Mouse (Mus musculus) adrenal gland, postnatal 25 days (tissue): ENCODE results near the gene Nfam1. TPM values are rescaled to one million over a fixed set of nuclear protein-coding genes. Genes with fewer than 3 reads are reported as not detected.
"Not testable (repeated sequence)": the region's sequence is repeated elsewhere in the genome, so short reads cannot be mapped to it uniquely, and the experiment has no call there.

Experiments
- DNase-seq: peaks from one replicate; pipeline ENCODE4 v3.0.0; 2021; ENCODE audit warnings: mixed read lengths
- long read RNA-seq: library from polyadenylated mRNA; stranded (forward); transcript quantifications from one replicate; pipeline ENCODE4 v2.0.0, GENCODE M21; 2021
- total RNA-seq: library from RNA; stranded (reverse); gene quantifications from 2 replicates; pipeline ENCODE4 v1.2.3, GENCODE M21; 2021

The Nfam1 gene
- total RNA-seq: 1.2 and 1.5 TPM in 2 replicates
- long read RNA-seq, full-length matches to known transcripts: 1 of 4 reads
- long read RNA-seq, partial matches to known transcripts: 0 of 4 reads
- long read RNA-seq, other reads (novel, unspliced or antisense): 3 of 4 reads

DNA sequence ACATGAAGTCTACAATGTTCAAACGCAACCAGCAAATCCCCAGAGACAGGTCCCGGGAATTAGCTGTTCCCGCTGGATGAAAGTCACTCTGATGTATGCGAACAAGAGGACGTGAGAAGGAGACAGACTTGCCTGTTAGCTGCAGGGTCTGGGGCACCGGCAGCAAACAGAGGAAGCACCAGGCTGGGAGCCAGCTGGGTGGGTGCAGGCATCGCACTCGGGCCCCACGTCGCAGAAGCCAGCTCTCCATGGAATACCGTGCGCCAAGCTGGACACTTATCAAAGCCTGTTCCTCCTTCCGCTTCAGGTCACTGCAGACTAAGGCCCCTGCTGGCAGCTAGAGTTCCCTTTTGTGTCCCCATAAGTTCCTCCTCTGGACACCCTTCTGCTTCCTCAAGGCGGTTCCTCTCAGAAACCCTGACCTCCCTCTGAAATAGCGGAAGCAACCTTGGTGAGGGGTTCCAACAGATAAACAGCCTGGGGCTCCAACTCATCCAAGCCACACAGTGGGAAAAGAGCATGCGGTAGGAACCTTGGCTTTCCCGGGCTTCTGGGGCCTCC lies at the start of gene Nfam1:
TSS of gene Nfam1 (minus strand) at position 326 of the 561 bp plus-strand sequence.
- DNase-seq: peak; percentile 26

GRCm38 (mm10) chr15:83075607-83076525 lies 42.8 kb upstream of the Nfam1 start:
- no peak for DNase-seq

DNA sequence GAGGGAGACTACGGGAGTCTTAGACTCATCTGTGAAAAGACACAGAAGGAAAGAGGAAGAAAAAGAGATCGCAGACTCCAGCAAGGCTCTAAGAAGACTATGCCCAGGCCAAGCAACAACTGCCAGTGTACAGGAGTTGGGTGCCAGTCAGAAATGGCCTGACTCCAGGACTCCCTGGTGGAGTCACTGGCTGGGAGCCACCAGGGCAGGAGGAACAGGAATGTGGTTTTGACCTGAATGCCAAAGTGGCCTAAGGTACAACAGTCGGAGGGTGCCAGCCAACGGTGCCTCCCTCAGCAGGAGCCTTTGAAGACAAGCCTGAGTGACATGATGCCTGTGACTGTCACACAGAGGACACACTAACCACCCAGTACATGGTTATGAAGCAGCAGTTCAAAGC lies 41.1 kb upstream of the Nfam1 start:
- peak; percentile 31 for DNase-seq

DNA sequence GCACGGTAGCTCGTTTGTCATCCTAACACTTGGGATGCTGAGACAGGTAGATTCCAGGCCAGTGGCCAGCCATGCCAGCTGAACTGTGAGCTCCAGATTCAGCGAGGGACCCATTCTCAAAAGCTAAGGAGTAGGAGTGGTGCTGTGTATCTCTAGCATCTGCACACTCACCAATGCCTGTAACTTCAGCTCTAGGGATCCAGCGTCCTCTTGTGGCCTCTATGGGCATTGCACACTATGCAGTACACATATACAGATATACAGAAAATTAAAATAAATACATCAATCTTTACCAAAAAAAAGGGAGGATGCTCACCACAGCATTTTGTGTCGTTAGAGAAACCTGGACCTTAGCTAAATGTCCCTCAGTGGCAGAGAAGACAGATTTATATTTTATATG lies 38.6 kb upstream of the Nfam1 start:
- no peak for DNase-seq

- DNase-seq: no peak
Observed at GRCm38 (mm10) chr15:83070942-83071341, 37.8 kb upstream of the Nfam1 start.

DNA sequence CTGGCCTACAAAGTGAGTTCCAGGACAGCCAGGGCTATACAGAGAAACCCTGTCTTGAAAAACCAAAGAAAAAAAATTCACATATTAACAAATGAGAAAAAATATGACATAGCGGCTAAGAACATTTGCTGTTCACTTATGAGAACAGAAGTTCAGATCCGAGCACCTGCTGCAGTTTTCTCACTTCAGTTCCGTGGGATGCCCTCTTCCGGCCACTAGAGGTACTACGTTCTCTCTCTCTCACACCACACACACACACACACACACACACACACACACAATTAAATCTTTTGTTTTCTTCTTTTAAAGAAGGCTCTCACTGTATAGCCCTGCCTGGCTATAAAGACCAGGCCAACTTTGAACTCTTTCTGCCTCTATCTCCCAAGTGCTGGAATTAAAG lies 35.2 kb upstream of the Nfam1 start:
- DNase-seq: no peak

DNA sequence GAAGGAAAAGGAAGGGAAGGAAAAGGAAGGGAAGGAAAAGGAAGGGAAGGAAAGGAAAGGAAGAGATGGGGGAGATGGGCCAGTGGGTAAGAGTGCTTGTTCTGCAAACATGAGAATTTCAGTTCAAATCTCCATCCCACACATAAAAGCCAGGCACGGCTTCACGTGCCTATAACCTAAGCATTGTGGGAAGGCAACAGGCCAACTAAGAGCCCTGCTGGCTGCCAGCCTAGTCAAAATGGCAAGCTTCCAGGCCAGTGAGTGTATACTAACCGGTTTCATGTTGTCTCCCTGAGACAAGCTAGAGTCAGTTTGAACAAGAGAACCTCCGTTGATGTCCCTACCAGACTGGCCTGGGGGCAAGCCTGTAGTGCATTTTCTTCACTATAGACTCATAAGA lies 32.4 kb upstream of the Nfam1 start:
- peak; percentile 82 for DNase-seq

DNA sequence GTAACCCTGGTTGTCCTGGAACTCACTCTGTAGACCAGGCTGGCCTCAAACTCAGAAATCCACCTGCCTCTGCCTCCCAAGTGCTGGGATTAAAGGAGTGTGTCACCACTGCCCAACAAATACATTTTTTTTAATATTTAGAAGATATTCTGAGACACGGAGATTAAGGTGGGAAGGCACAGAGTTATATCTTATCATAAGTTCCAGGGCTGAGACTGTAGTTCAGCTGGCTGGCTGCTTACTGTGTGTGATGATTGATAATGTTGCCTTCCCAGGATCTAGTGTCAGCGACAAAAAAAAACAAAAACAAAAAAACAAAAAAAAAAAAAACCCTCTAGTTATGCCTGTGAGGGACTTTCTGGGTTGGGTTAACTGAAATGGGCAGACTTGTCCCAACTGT lies 29.5 kb upstream of the Nfam1 start:
- DNase-seq: not testable (repeated sequence)

GRCm38 (mm10) chr15:83061689-83062088 lies 28.6 kb upstream of the Nfam1 start:
- no peak for DNase-seq

GRCm38 (mm10) chr15:83059233-83059660 lies 26.1 kb upstream of the Nfam1 start:
- DNase-seq: no peak

- no peak for DNase-seq
Observed at GRCm38 (mm10) chr15:83057533-83057932, 24.4 kb upstream of the Nfam1 start.

DNA sequence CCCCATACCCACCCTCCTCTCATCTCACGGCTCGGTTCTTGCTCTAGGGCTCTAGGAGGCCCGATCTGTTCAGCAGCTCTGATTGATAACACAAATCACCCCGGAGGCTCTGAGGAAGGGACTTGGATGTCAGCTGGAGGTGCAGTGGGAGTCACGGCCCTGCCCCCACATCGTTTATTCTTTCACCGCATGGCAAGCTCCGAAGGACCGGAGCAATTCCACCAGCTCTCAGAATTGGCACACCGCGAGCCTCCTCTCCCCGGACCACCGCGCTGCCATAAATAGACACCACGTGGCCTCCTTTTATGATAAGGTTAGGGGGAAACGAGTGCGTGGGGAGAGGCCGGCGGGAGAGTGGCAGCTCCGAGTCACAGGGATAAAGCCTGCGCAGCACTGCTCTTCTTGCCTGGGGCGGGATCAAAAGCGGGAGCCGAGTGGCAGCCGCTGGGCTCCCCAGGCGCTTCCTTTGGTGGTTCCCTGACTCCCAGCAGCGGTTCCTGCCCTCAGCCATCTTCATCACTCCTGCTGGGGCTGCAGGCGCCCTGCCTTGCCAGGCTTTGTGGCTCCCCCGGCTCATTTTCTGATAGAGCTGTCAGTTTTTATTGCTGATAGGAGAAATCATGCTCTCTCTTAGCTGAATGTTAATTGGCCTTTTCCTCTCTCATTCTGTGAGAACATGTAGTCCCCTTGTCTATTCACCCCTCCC lies 23.4 kb upstream of the Nfam1 start:
- DNase-seq: peak; percentile 35

GRCm38 (mm10) chr15:83055569-83055968 lies 22.5 kb upstream of the Nfam1 start:
- DNase-seq: no peak

- no peak for DNase-seq
Observed at GRCm38 (mm10) chr15:83053261-83053660, 20.2 kb upstream of the Nfam1 start.

- no peak for DNase-seq
Observed at GRCm38 (mm10) chr15:83052341-83053104, 19.4 kb upstream of the Nfam1 start.

GRCm38 (mm10) chr15:83046730-83047129 lies 13.6 kb upstream of the Nfam1 start:
- DNase-seq: no peak

DNA sequence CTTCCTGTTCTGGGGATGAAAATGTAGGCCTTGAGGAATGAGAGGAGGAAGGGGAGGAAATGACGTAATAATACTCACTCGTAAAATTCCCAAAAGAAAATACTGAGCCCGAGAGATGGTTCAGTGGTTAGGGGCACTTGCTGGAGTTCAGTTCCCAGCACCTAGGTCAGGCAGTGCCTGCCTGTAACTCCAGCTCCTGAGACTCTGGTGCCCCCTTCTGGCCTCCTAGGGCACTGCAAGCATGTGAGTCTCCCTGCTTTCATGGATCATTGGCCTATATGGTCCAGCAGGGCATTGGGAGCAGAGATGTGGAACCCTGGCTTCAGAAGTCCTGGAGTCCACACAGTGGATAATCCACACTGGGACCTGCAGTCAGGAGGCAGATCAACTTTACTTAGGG lies 13.2 kb upstream of the Nfam1 start:
- DNase-seq: no peak

- DNase-seq: not testable (repeated sequence)
Observed at GRCm38 (mm10) chr15:83045565-83045964, 12.5 kb upstream of the Nfam1 start.

GRCm38 (mm10) chr15:83043362-83043708 lies 10.2 kb upstream of the Nfam1 start:
- no peak for DNase-seq

- DNase-seq: no peak
Observed at GRCm38 (mm10) chr15:83042655-83043361, 9.7 kb upstream of the Nfam1 start.

DNA sequence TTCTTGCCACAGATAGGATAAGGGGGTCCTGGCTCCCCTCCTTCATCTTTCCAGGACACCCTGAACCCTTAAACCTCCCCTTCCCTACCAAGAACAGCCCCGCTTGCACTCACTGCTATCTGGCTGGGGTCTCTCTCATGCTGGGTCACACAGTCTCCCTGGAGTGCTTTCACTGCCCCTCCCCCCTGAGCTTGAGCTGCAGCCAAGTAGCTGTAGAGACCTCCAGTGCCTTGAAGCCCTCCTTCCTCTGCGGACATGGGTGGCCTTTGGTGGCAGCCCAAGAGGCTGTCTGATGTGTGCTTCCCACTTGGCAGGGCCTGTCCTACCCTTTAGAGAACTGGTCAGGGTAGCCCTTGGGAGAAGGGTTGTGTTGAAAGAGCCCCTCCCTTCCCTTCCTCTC lies 7.0 kb upstream of the Nfam1 start:
- no peak for DNase-seq
